Mouse (Mus musculus) MEL (cell line): ENCODE results near the gene Trim46.

Experiments used
- NRF1 ChIP-seq: IDR thresholded peaks from 2 replicates; pipeline ENCODE4 v1.6.1; 2014; ENCODE audit warnings: low read depth, mild to moderate bottlenecking, inconsistent platforms, low read length, improper control_type of control experiment, moderate library complexity; ENCODE audit not compliant: poor library complexity, insufficient read depth, severe bottlenecking
- POLR2A ChIP-seq, 2 experiments: IDR thresholded peaks; 2 replicates each; pipeline ENCODE4 v1.6.1; 2011 to 2012; ENCODE audit warnings: low read length in 2 of 2, mild to moderate bottlenecking in 2 of 2, control low read depth in 1 of 2, improper control_type of control experiment in 1 of 2, low read depth in 1 of 2, moderate library complexity in 1 of 2; ENCODE audit not compliant: control insufficient read depth in 1 of 2, insufficient read depth in 1 of 2, poor library complexity in 1 of 2

DNA sequence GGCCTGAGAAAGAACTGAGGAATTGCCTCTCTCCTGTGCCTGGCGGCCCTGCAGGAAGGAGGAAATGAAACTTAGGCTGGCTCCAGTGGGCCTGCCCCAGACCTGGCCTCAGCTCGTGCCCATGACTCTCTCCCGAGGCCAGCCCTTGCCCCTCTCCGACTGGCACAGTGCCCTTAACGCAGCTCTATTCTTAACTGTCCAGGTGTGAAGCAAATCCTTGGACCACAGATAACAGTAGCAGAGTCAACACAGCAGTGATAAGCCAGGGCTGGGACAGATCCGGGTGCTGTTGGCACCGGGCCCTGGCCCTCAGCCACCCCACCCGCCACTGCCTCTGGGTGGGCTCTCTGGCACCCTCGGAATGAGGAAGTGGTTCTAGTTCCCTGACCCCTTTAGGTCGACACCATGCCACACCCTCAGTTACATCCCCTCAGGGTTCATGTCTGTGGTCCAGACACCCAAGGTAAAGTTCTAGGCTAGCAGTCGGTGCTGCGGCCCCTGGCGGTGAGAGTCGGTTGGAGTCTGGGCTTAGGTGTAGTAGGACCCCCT, 12.5 kb downstream of the Trim46 start:
- TF ChIP-seq NRF1 (no peak), POLR2A (IDR thresholded peaks at IDR 0.05; ENCODE audit: control insufficient read depth in 1 of 2, insufficient read depth in 1 of 2, low read depth in 1 of 2, low read length in 2 of 2, poor library complexity in 1 of 2) (no peak)
